16 mouse cellular contexts compared by ENCODE assay signal in genomic region chr8:4675191-4676003, GRCm38 (mm10).
DNase-seq lines count a peak whose midpoint lies in the region; ATAC-seq and TF ChIP-seq lines count a peak whose summit lies in the region.
"Had no signal": no experiment of that assay in that cellular context is flagged by ENCODE, and none has a peak within 500 bp of the region (broad histone marks: within the 10 kb centered on the region; RNA-seq: fewer than 3 reads in every experiment).

No protein-coding gene starts in this region.

- no peaks in the 10 kb centered on the region for H3K4me1 ChIP-seq in stomach, postnatal 0 days (replicated peaks; ENCODE audit: control insufficient read depth, insufficient read depth)

- 89% methylated on average over 17 of the region's 17 CpGs for WGBS in stomach, postnatal 0 days

- no peaks in the 10 kb centered on the region for H3K36me3 ChIP-seq in stomach, postnatal 0 days (ENCODE audit: control insufficient read depth, insufficient read depth, low read length)
- H3K36me3 ChIP-seq: hindbrain, embryonic 10.5 days had no signal

- H3K27me3 ChIP-seq in stomach, postnatal 0 days (ENCODE audit: control insufficient read depth, insufficient read depth, low read length), result no peaks in the 10 kb centered on the region

- H3K4me2 ChIP-seq in stomach, postnatal 0 days (replicated peaks; ENCODE audit: low read depth), result no peak overlapping the region

- H3K27ac ChIP-seq in stomach, postnatal 0 days (replicated peaks), result no peak overlapping the region
- H3K27ac ChIP-seq: hindbrain, embryonic 10.5 days; liver, embryonic 14.5 days had no signal

- H3K4me3 ChIP-seq in stomach, postnatal 0 days (ENCODE audit: low read depth, low read length), result no peak overlapping the region
- H3K4me3 ChIP-seq: hindbrain, embryonic 10.5 days had no signal

- no peak for TF ChIP-seq CTCF in stomach, postnatal 0 days (IDR thresholded peaks at IDR 0.05; ENCODE audit: low read depth)

- peak; percentile 7 for DNase-seq in CD4-positive, CD25-positive, alpha-beta regulatory T cell, adult 2 months (ENCODE audit: low read depth, low spot score)
- DNase-seq in right cerebral cortex, adult 18-20 months, result peak; percentile 1
- DNase-seq in right cerebral cortex, adult 2 months (ENCODE audit: low spot score in 2 of 2), result no peak
- DNase-seq in NIH3T3 (ENCODE audit: low read depth), result peak; percentile 8
- peak; percentile 68 for DNase-seq in cerebellum, adult 9-11 months
- no peak for DNase-seq in stomach, postnatal 0 days (ENCODE audit: low spot score)
- no peak for DNase-seq in urinary bladder, postnatal 14 days (ENCODE audit: low spot score)
- DNase-seq: embryo, embryonic 11 days; kidney, postnatal 25 days; lung, postnatal 4 days; midbrain, embryonic 14.5 days had no signal

- no peaks in the 10 kb centered on the region for H3K9me3 ChIP-seq in stomach, postnatal 0 days (ENCODE audit: control insufficient read depth, low read length)

- no peak for ATAC-seq in CD4-positive, CD25-positive, alpha-beta regulatory T cell, adult 4 months
- no peak for ATAC-seq in stomach, postnatal 0 days (ENCODE audit: low FRiP score, low TSS enrichment)
- ATAC-seq: forebrain, embryonic 16.5 days; intestine, embryonic 16.5 days had no signal

- TF ChIP-seq EP300 in stomach, postnatal 0 days (optimal IDR thresholded peaks at IDR 0.05), result no peak

- H3K9ac ChIP-seq in stomach, postnatal 0 days (ENCODE audit: low read length), result no peak overlapping the region
- H3K9ac ChIP-seq: liver, embryonic 14.5 days had no signal

Comparison
In these comparisons a context has a peak if more than half of its experiments do, and no peak if none do; other contexts are left out.
1. DNase-seq: peak in CD4-positive, CD25-positive, alpha-beta regulatory T cell, adult 2 months (single experiment), right cerebral cortex, adult 18-20 months (single experiment), NIH3T3 (single experiment) and cerebellum, adult 9-11 months (single experiment); none in right cerebral cortex, adult 2 months (0 of 2), stomach, postnatal 0 days (single experiment) and urinary bladder, postnatal 14 days (single experiment).